Mouse (Mus musculus): Measurements from ENCODE around the gene Mtrf1.
A peak's percentile ranks its signal among the peaks of the same experiment; 100 is the strongest.
"Not testable (repeated sequence)": the region's sequence is repeated elsewhere in the genome, so short reads cannot be mapped to it uniquely, and the experiment has no call there.

The Mtrf1 gene

DNA sequence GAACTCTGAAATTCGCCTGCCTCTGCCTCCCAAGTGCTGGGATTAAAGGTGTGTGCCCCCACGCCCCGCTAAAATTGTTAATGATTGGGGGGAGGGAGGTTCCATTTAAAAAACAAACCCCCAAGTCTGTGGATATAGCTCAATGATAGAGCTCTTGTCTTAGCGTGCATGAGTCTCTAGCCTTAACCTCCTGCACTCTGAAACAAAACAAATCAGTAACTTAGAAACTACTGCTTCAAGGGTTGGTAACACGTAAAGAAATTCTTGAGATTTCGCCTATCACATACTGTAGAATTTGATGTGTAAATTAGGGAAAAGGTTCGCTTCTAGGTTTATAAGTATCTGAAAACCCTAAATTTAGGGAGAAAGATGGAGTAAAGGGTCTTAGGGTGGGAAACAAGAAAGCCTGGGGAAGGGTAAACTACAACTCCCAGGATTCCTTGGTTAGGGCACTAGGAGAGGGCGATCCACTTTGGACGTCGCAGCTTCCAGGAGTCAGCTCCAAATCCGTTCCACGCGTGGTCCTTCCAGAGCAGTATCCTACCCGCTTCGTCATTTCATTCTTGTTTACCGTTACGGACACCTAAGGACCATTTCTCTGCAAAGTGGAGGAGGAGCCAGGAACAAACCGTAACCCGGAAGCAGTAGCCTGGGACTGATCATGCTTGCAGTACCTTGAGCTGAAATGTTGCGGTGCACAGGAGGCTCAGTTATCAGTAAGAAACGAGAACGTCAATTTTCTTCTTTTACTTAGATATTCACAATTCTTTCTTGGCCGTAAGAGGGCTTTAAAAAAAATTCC is at the start of gene Mtrf1:
Mtrf1 (plus strand) TSS at position 452 of the 802 bp plus-strand sequence.
- DNase-seq = peak; percentile 72

DNA sequence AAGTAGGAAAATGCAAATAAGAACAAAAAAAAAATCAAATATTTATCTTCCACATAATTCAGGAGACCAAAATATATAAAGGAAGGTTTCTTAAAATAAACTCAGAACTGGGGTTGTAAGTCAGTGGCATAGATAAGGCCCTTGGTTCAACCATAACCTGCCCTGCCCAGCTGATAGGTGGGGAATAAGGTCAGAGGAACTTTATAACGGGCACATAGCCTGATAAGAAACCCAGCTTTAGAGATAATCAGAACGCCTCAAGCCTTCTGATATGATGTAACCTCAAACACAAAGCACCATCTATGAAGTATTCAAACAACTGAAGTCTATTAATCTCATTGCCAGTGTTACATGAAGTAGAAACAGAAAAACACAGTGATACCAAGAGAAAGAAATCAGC is 39.5 kb upstream of the Mtrf1 start:
- no peak for DNase-seq

DNA sequence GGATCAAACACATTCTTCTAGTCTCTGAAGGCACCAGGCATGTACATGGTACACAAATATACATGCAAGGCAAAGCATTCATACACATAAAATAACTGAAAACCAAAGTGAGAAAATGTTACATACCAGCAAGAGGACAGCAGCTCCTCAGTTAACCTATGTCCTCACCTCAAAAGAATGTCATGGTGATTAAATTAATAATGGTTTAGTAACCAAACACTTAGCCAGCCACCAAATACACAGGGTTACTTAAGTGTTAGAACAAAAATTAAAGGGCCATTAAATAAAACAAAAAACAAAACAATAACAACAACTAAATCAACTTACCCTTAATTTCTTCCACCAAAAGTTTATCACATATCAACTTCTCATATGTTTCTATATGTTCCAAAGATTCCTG is 20.5 kb upstream of the Mtrf1 start:
- no peak for DNase-seq

DNA sequence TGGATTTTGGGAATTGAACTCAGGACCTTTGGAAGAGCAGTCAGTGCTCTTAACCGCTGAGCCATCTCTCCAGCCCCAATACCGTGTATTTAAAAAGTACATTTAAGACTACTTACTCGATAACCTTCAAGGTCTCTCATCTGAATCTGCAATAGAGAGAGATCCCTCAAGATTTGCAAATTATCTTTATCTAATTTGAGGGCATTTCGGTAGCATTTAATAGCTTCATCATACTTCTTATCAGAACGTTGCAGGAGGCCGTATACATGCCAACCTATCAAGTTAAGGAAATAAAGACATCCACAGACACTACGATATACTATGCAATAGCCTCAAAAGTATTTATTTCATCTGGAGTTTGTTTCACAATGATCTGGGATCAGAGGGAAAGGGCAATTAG is 14.5 kb upstream of the Mtrf1 start:
- no peak for DNase-seq

DNA sequence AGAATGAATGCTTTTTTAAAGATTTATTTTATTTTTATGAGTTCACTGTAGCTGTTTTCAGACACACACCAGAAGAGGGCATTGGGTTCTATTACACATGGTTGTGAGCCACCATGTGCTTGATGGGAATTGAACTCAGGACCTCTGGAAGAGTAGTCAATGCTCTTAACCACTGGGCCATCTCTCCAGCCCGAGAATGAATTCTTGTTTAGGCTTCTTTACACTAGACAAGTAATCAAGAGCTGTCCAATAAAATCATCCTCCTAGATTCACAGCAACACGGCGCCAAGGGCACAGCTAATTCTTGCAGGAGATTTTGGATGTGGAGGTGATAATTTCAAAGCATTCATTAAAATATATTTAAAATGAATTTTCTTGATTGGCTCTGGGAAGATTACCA is 9.3 kb upstream of the Mtrf1 start:
- no peak for DNase-seq

DNA sequence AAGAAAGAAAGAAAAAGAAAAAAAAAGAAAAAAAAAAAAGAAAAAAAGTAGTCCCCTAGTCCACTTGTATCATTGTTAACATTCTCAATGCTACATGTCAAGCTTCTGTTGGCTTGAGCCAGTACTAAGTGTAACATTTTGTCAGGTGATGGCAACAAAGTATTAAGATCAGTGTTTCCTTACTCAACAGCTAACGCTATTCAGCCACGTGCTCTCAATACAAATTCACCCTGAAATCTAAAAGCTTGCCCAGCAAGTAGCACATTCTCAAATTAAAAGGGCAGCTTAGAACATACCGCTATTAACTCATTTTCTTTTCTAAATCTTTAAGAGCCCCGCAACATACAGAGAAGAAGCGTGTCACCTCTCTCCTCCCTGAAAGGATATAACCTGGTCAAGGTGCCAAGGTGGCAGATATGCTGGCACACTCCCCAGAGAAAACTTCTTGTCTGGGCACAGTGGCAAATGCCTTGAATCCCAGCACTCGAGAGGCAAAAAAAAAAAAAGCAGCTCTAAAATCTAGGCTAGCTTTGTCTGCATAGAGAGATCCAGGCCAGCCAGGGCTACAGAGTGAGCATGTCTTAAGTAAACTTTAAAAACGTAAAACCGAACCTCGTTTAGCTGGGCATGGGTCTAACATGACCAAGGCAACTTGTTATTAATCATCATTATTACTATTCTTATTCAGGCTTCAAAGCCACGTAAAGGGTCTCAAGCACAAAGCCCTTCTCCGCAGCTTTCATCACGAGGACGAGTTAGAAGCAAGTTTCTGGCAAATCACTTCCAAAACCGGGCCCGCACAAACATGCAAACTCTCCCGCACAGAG is 7.9 kb upstream of the Mtrf1 start:
- DNase-seq = peak; percentile 16

DNA sequence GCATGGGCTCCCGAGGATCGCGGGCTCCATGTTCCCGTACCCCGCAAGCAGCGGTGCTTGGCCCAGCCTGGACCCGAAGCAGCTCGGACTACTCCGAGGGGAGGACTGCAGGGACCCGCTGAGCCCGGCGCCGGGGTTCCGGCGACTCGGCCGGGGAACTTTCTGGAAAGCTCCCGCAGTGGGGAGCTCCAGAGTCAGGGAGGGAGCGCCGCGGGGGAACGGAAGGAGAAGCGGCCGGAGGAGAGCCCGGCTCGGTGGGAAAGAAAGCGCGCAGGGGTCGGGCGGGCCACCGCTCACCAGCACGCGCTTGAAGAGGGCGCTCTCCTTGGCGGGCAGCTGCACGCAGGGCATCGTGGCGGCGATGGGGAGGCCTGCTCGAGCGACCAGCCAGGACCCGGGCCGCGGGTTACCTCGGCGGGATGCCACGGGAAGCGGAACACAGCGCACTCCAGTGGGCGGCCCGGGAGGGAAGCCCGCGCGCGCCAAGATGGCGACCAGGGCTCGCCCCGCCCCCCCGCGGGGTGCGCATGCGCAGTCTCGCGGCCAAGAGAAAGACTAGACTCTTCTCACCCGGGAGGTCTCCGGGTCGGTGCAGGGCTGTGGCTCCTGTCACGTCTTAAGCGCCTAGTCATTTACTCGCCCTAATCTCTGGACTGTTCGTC is 7.2 kb upstream of the Mtrf1 start, which contains the start of gene Naa16:
Naa16 (minus strand) TSS at position 514 of the 662 bp plus-strand sequence.
- DNase-seq = peak; percentile 97

DNA sequence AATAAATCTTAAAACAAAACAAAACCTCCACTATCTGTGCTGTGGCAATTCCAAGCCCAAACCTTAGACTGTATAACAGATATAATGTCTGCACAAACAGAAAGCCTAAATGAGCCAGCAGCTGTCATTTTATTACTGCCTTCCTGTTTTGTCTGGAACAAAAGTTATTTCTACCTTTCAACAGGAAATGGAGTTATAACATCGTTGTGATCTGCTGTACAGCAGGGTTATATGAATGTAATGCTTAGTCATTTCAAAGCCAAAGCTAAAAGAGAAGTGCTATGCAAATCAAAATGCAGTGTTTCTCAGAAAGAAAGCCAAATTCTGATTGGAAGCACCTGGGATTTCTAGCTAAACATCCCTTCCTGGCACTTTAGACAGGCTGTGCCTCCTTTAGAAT is 4.3 kb upstream of the Mtrf1 start:
- no peak for DNase-seq

DNA sequence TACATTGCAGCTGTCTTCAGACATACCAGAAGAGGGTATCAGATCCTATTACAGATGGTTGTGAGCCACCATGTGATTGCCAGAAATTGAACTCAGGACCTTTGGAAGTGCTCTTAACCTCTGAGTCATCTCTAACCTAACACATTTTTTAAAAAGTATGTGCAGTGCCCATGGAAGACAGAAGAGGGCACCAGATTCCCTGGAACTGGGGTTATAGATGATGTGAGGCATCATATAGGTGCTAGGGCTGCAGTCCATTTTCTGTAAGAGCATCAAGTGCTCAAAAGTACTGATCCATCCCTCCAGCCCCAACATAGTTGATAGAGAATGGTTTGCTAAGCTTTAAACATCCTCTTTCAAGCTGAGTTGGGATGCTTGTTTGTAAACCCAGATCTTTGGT is 3.0 kb upstream of the Mtrf1 start:
- peak; percentile 64 for DNase-seq

DNA sequence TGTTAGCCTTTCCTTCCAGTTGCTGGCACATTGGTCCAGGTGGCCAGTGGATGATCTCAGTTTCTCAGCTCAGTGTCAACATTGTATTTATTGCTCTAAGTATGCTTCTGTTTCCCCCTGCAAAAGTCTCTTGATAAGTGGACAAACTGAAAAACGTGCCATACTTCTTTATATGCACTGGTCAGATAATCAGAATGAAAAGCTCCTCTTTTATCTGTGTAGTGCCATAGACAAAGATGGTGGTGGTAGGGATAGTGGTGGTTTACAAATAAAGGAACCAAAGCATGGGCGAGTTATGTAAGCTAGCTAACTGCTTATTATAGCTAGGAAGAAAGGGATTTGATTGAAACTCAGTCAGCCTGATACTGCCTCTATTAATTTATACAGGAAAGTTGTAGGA is 10.1 kb downstream of the Mtrf1 start:
- DNase-seq = no peak

DNA sequence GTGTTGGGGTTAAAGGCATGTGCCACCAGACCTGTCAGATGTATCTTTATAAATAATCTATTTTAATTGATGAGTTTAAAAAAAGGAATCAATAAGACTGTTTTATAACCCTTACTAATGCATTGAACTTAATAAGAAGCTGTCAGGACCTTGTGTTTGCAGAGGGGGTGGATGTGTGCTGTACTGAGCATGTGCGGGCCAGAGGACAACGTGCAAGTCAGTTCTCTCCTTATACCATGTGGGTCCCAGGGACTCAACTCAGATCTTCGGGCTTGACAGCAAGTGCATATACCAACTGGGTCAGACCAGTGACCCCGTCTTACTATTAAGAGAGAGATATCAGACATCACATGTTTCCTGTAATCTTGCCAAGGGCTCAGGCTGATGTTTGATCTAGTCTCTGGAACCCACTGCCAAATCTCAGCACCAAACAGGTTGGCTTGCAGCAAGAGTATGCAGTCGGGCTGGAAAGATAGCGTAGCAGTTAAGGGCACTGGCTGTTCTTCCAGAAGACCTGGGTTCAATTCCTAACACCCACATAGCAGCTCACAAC is 11.8 kb downstream of the Mtrf1 start:
- no peak for DNase-seq

DNA sequence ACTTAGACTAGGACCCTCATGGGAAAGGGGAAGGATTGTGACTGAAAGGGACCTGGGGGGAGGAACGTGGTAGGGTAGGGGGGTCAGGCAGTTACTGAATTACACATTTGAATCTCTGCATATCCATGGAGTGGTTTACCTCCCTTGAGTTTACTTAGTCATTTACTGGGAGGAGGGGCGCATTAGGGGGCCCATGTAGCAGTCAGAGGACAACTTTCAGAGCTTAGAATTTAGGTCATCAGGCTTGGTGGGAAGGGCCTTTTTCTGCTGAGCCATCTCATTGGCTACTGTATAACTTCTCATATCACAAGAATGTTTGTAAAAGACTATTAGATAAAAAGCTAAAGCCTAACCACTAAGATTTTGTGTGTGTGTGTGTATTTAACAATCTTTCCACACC is 13.1 kb downstream of the Mtrf1 start:
- DNase-seq = no peak

DNA sequence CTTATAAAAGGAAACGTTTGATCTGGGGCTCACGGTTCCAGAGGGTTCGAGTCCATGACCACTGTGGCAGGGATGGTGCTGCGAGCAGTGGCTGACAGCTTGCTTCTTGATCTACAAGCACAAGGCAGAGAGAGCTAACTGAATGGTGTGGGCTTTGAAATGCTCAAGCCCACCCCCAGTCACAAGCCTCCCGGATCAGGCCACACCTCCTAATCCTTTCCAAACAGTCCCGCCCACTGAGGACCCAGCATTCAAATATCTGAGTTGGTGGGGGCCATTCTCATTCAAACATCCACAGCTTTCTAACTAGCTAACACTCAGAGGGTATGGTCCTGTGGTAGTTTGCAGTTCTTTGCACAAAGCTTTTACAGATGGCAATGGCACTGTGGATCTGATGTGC is 15.5 kb downstream of the Mtrf1 start:
- no peak for DNase-seq

DNA sequence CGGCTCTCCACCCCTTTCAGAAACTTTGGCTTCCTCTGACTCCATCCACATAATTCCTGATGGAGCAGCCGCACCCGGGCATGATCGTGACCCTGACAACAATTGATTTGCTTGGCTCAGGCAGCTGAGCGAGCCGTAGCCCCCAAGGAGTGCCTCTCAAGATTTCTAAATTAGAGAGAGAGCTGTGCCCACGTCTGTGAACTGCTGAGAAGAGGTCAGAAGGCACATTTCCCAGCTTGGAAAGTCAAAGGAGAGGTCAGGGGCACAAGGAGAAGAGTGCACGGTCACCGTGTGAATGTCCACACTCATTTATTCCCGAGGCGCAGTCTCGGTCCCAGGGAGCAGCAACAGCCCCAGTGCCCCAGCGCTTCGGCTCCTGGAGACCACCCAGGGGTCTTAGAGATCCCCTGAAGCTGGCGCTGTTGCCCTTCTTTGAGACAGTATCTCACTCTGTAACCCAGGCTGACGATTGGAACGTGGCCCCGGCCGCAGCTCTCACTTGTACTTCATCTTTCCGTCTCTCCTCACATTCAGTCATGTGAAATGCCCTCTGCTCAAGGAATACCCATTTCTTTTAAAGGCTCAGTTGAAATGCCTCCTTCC is 22.6 kb downstream of the Mtrf1 start:
- no peak for DNase-seq

DNA sequence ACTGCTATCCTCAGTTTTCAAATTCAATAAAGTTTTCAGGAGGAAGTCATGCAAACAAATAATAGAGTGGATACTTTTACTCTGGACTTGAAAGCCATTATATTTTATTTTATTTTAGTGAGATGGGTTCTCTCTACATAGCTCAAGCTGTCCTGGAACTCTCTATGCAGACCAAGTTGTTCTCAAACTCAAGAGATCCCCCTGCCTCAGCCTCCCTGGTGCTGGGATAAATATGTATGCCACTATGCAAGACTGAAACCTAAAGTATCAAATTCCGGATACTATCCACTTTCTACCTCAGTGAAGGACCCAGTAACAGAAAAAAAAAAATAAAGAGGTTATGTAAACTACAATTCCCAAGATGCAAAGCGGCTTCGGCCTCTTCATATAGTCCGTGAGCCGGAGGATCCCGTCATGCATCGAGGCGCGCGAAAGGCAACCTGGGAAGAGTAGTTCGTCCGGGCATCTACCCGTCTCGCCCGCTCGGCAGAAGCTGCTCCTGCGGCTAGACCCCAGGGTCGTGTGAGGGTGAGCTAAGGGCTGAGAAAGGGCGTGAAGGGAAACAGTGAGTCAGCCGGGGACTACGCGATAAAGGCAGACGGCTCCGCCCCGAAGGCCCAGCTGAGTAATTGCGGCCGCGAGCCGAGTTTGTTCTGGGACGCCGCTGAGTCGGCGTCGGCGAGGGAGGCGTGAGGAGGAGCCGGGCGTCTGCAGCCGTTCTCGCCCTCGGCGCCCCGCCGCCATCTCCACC is 28.6 kb downstream of the Mtrf1 start, which contains the start of gene Kbtbd7:
Kbtbd7 (plus strand) TSS at position 533 of the 751 bp plus-strand sequence.
- peak; percentile 93 for DNase-seq

DNA sequence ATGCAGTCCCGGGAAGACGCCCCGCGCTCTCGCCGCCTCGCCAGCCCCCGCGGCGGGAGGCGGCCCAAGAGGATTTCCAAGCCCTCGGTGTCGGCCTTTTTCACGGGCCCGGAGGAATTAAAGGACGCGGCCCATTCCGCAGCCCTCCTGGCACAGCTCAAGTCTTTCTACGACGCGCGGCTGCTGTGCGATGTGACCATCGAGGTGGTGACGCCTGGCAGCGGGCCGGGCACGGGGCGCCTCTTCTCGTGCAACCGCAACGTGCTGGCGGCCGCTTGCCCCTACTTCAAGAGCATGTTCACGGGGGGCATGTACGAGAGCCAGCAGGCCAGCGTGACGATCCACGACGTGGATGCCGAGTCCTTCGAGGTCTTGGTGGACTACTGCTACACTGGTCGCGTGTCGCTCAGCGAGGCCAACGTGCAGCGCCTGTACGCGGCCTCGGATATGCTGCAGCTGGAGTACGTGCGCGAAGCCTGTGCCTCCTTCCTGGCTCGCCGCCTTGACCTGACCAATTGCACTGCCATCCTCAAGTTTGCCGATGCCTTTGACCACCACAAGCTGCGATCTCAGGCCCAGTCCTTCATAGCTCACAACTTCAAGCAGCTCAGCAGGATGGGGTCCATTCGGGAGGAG is 29.3 kb downstream of the Mtrf1 start:
- DNase-seq = not testable (repeated sequence)

DNA sequence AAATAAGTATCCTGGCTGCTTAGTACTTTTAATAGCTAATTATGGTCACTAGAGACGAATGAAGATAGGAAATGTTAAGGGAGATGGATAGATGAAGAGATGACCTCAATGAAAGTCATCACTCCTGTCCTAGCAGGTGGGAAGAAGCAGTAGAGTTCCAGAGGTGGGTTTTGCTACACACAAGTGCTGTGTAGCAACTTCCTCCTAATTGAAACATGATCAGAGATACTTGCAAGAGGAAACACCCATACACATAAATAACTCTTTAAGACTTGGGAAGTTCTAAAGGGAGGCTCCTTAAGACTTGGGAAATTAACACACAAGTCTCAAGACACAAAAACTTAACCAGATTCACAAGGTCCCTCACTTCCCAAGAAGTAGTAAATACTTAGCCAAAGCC is 36.5 kb downstream of the Mtrf1 start:
- DNase-seq = no peak

DNA sequence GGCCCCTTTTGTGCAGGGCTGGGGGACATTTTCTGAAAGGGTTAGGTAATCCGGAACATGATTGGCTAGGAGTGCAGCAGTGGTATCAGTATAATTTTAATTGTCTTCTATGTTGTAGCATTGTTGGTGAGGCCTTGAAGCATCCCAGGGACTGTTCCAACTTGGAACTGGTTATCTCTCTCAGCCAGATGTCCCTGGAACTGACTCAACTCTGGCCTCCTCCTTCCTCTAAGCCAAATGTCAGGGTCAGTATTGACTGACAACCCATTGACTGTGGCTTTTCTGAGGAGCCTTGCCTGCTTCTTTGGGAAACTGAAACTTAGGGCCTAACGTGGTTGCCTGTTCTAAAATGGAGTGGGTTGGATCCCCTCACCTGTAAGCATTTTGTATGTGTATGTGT is 43.1 kb downstream of the Mtrf1 start:
- no peak for DNase-seq

DNA sequence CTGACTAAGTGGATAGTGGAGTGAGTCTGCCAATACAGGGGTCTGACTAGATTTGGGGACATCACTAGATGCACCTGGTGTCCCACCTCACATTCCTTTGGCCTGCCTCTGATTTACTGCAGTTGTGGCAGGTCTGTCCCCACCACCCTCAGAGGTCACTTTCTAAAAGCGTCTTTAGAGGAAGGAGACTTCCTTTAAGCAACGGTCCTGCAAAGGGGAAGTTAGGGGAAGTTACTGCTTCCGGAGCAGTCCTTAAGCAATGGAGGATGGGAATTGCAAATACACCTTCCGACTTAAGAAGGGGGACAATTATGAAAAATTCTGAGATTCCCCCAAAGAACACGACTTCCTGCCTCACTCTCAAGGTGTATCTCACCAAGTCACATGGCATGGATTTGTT is 43.9 kb downstream of the Mtrf1 start:
- DNase-seq = no peak

DNA sequence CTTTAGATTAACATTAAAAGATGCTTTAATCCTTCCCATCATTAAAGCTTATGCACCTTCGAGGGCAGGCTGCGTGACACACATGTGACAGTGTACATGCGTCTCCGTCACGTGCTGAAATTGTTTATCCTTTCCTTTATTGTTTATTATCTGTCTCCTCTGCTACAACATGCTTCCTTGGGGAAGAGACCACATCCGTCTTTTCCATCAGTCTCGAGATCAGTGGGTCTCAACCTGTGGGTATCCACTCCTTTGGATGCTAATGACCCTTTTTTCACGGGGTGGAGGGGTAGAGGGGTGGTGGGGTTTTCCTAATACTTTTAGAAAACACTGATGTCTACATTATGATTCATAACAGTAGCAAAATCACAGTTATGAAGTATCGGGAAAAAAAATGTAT is 47.0 kb downstream of the Mtrf1 start:
- no peak for DNase-seq

DNA sequence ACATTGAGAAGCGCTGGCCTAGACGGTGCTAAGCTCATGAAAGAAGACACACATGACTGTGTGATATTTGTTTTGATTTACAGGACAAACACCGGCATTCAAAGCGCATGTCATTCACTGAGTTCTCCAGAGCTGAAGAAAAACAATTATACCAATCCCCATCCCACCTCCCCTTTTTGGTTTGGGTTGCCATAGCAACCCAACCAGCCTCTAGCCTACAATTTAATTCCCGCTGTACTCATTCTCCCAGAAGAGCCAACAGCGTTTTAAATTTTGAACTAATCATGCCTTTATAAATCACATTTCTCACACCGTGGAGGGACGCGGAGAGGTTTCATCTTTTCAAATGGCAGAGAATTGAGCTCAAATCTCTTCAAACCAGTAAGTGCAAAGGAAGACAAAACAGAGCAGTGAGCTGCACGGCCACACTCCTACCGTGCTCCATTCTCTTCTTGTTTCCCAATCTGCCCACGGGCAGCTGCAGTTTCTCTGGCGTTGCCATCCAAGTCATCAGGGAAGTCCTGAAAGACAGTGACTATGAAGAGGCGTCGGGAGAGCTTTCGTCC is 47.6 kb downstream of the Mtrf1 start:
- no peak for DNase-seq

Measured in thymus, postnatal 25 days (tissue).